Comparison of ENCODE assay signal across 18 mouse cellular contexts in the genomic region with DNA sequence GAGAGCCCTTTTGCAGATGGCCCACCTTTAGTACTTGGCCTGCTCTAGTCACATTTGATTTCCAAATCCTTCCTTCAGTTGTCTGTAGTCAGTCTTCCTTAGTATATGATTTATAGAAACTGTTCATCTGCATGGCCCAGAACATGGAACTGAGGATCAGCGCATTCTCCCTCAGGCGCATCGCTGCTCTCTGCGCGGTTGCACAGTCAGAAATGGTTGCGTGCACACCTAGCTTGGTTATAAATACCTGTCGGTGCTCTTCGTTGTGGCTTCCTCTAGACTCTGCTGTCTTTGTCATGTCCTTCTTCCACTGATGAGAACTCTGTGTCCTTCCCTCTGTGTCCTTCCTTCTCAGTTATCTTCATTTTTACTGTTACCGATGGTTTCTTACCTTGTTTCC.
"Had no signal": no experiment of that assay in that cellular context is flagged by ENCODE, and none has a peak within 500 bp of the region (broad histone marks: within the 10 kb centered on the region; RNA-seq: fewer than 3 reads in every experiment).

No protein-coding gene starts in this region.

- H3K36me3 ChIP-seq: intestine, embryonic 15.5 days; limb, embryonic 13.5 days; midbrain, embryonic 12.5 days; midbrain, embryonic 15.5 days; neural tube, embryonic 12.5 days; neural tube, embryonic 15.5 days had no signal

- DNase-seq: kidney, adult 11 months; kidney, adult 9 months; kidney, postnatal 14 days; kidney, postnatal 4 days; liver; lung, embryonic 14.5 days; retina, postnatal 1 day; right cerebral cortex, postnatal 25 days; thymus, adult 2 months; thymus, postnatal 14 days; thymus, postnatal 4 days had no signal

- H3K27me3 ChIP-seq: intestine, embryonic 15.5 days; limb, embryonic 13.5 days; liver, embryonic 12.5 days; midbrain, embryonic 12.5 days; midbrain, embryonic 15.5 days; neural tube, embryonic 12.5 days; neural tube, embryonic 15.5 days had no signal
